Mouse (Mus musculus) kidney, postnatal 14 days (tissue): ENCODE measurements around the gene Tgfbr3.
A peak's percentile ranks its signal among the peaks of the same experiment; 100 is the strongest.

Experiments used
- DNase-seq: peaks from one replicate; pipeline ENCODE4 v3.0.0; 2022; ENCODE audit warnings: mixed read lengths

Gene Tgfbr3

DNA sequence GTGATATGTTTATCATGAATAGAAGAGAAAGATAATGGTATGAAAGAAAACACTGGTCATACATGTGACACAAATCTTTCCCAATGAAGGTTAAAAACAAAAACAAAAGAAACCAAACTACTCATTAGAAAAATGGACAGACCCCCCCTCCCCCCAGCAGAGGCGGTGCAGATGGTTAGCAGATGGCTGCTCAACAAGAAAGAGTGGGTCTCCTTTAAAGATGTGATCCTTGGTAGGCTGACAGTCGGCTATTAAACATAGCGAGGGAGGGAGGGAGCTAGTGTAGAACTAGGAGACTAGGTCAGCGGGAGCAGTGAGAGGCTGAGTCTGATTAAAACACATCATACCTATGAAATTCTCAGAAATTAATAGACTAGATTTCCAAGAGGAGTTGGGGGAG lies 186.5 kb downstream of the Tgfbr3 start:
- DNase-seq = no peak

DNA sequence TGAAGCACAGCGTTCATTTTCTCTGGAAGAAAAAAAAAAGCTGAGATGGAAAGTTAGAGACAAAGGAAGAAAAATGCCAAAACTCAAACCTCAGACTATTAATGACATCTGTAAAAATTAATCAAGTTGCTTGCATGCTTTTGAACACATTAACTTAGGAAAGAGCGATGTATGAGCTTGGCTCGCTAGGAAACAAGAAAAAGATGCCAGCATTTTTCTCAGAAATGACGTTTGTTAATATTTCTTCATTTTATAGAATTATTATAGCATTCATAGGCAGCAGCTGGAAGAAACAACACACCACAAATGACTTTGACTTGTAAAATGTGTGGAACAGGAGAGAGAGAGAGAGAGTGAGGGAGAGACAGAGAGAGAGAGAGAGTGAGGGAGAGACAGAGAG lies 187.7 kb downstream of the Tgfbr3 start:
- DNase-seq = no peak

DNA sequence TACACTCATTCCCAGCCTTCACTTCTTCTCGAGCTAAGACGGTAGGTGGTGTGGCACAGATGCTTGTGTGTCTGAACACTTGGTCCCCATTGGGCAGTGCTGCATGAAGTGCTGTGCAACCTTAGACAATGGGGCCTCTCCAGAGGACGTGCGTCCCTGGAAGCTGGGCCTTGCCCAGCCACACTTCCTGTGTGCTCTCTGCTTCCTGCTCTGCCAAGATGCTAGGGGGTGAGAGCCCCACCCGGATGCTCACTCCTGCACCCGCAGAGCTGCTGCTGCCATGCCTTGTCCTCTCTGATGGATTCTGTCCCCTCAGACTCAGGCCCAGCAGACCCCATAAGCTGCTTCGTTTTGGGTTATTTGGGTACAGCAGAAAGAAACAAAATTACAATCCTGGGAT lies 188.3 kb downstream of the Tgfbr3 start:
- DNase-seq = no peak

DNA sequence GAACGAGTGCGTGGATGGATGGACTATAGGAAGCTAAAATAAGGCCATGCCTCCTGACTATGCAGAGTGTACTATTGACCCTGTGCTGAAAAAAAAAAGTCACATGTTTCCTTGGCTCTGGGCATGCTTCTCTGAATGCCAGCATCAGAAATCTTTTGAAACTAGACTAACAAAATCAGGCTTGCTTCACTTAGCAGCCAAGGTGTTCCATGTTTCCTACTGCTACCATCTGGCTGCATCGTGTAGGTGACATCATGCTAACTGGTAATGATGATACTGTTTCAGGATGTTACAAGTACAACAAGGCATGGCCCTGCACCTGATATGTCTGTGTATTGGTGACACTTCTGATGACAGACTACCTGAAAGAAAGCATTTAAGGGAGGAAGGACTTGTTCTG lies 189.8 kb downstream of the Tgfbr3 start:
- no peak for DNase-seq

DNA sequence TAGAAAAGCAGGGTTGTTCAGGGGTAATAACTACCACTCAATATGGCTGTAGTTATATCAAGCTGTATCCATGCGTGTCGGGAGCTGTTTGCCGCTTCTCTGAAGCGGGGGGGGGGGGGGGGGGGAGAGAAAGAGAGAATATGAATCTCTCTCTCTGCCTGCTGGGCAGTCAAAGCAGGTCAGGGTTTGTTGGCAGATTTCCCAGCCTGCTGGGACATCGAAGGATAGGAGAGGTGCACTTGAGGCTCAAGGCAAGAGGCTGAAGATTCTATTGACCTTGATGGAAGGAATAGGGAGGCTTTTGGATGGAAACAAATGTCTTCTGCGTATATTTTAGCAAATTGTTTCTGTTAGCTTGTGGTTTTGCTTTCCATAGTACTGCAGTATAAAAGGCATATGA lies 190.4 kb downstream of the Tgfbr3 start:
- DNase-seq = peak; percentile 51

DNA sequence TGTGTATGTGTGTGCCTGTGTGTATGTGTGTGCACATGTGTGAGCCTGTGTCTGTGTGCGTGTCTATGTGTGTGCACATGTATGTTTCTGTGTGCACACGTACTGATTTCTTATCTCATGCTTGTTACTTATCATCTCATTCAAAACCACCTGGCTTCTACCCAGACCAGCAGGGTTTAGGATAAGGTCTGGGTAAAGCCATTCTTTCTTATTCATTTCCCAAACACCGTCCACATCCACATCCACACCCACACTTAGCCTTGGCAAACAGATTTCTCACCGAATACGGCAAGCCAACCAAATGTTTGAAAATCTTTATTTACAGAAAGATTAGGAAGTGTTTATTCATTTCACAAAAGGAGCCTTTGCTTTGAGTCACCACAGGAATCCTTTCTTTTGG lies 191.4 kb downstream of the Tgfbr3 start:
- DNase-seq = no peak

DNA sequence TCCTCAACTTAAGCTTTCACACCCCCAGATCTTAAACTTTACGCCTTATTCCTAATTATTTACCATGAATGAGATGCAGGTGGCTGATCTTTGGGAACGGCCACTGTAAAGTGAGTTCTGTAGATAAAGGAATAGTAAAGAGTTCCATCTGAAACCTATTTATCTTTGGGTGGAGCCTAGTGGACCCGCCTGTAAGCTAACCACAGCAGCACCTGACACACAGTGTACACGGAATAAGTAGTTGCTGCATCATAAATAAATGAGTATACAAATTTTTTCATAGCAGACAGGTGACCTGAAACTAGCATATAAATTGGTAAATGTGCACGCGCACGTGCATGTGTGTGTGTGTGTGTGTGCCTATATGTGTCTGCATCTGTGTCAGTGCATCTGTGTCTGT lies 192.1 kb downstream of the Tgfbr3 start:
- DNase-seq = no peak

DNA sequence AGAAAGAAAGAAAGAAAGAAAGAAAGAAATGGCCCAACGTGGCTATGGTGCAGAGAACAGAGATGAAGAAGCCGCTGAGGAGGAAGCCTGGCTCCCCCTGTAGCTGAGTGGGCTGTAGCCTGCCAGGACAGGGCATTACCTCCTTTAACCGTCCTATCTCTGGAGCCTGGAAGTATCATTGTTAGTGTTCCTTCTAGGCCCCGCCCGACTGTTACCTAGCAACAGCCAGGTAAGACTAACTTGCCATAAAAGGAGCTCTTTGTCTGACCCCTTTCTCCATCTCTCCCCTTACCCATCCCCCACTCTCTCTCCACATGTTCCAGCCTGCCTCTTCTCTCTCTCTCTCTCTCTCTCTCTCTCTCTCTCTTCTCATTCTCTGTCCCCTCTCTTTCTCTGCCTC lies 195.2 kb downstream of the Tgfbr3 start:
- no peak for DNase-seq

DNA sequence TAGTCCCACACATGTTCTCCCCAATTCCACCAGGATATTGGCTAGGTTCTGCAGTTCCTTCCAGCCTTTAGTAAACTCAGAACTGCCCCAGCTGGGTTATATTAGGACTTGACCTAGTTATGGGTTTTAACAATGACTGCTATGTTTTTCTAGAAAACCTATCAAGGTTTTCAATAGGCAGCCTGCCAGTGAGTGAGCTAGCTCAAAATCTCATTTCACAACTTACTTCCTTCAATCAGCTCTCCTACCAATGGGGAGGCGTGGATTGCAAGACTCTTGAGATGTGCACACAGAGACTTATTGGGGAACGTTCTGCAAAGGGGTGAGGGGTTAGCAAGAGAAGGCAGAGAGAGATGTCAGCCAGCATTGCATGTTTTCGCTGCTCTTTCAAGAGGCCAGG lies 196.2 kb downstream of the Tgfbr3 start:
- DNase-seq = no peak

DNA sequence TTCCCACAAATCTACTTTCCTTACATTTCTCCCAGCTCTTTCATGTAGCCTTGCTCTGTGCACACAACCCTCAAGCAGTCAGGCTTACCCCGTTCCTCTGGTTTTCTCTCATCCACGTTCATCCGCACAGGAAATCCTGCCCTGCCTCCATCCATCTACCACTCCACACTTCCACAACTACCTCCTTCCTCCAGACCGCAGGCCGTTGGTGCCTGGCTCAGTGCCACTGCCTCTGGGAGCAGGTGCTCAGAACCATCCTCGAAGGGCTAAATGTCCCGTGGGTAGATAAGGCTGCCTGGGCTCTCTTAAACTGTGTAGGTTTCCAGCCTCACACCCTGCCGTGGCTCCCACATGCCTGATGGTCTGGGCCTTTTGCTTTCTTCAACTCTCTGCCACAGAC lies 197.3 kb downstream of the Tgfbr3 start:
- no peak for DNase-seq

DNA sequence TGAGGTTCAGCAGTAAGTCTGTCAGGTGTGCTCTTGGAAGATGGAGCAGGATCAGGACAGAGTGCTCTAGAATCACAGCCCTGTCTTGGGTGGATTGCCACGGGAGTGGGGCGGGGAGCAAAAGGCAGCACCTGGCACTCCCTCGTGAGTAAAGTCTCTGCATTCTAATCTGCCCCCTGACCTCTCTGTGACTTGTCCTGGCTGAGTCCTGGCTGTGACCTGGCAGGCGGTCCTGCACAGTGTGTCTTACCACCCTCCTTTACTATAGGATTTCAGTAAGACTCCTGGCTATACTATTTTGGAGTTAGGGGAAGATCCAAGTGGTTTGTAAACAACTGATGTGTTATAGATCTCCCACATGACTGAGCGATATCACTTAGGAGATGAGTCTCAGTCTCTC lies 199.5 kb downstream of the Tgfbr3 start:
- no peak for DNase-seq

DNA sequence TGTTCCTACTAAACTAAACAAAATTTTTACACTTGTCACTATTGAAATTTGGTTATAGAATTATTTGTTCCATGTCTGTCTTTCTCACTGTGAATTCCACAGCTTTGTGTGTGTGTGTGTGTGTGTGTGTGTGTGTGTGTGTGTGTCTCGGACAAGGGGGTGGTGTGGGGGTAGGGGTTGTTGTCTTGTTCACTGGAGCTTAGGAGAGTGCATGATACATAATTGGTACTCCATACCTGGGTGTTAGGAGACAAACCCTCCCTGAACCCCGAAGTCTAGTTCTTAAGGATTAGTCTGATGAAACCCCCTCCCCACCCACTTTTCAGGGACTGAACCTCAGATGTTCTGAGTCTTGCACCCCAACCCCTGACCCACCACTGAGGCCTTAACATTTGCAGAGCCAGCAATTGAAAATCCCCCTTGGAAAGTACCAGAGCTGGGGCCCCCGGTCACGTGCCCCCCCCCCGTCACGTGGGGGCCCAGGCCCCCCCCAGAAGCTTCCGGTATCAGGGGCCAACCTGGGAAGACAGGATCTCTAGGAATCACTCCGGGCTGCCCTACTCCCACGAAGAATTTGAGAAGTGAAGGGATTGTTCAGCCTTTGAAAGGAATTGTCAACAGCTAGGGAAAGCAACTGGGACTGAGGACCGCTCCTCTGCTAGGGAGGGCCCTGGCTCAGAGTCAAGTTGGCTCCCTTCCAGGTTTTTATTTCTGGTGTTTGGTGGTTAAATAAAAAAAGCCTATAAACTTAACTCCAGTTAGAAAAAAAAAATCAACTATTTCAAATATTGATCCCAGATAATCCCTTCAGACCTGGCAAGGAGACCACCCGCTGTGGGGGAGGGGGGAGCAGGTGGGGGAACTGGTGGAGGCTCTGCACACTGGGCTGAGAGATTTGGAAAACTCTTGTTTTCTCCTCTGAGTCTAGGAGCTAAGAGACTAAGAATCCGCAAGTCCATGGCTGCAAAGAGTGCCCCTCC lies 201.3 kb downstream of the Tgfbr3 start:
- peak; percentile 91 for DNase-seq

DNA sequence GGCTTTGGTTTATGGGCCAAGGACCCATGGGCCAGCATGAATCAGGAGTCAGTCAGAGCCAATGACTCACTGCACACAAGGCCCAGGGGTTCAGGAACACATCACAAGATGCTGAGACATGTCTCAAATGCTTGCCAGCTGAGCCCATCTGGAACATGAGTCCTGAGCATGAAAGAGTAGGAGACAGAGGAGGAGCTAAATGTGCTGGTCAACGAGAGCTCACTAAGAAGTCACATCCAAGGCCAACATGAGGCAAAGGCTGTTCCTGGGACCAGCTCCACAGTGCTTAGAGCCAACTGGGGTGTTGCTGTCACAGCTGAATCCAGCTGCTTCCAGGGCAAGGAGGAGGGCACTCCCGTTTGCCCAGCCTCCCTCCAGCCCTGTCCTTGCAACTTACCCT lies 202.1 kb downstream of the Tgfbr3 start:
- peak; percentile 78 for DNase-seq

DNA sequence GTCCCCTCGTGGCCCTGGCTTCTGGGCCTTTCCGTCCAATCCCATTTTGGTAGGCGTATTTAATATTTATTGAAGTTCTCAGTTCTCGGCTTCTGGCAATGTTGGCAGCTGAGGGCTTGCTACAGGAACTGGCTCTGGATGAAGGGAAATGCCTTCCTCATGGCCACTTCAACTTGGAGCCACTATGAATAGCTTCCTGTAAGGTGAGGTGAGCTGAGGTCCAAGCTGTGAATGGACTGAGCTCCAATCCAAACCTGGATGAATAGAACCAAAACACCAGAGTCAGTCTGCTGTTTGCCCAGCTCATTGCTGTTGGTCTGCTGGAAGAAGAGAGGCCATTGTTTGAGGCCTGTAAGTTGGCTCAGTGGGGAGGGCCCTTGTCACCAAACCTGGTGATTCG lies 203.3 kb downstream of the Tgfbr3 start:
- no peak for DNase-seq

DNA sequence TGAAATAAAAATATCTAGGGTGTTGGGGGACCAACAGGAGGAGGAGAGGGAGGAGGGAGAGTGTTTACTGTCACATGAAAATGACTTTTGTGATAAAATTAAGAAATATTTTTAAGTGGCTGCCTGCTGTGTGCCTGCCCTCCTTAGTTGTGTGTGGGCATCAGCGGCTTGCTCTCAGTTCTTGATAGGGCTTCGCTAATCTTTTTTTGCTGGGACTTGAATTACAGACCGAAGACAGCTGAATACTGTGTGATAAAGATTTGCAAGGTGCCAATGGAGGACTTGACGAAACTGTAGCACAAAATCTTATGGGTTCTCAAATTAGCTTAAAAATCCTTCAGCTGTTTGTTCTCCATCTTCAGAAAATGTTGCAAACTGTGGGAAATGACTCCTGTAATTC lies 205.0 kb downstream of the Tgfbr3 start:
- DNase-seq = no peak

DNA sequence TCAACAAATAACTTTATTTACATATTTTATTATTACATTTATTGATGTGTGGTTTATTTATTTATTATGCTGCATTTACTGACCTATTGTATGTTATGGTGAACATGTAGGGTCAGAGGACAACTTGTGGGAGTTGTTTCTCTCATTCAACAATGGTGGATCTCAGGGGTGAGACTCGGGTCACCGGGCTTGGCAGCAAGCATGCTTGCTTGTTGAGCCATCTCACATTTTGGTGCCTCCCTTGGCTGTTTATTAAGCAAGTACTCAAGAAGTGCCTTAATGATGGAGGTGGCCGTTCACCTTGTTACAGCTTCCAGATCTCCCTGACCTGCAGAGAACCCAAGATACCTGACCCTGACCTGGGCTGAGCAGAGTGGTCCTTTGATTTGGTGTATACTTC lies 207.4 kb downstream of the Tgfbr3 start:
- DNase-seq = no peak

DNA sequence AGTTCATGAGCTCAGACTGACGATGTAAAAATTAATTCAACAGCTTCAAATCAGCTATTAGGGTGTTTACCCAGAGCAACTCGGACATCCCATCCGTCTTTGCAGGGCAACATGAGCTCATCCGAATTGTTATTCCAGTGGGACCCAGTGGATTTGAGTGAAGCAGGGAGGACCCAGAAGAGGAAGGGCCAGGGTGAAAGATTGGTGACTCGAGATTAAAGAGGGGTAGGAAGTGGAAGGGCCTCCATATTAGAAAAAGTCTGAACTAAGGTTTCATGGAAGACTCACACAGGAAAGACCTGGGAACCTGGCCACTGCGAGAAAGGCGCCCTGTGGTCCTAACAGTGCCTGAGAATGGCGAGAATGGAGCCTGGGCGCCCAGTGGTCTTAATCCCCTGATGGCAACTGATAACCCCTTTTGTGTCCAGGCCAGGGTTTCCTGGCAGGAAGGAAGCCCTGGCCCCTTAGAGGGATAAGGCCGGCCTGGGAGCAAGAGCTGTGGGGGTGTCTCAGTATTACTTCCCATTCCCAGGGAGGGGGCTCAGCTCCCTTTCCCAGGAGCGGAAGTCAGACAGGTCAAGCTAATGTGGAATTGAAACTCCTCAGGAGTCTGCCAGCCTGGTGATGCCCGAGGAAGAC lies 208.3 kb downstream of the Tgfbr3 start:
- DNase-seq = no peak

DNA sequence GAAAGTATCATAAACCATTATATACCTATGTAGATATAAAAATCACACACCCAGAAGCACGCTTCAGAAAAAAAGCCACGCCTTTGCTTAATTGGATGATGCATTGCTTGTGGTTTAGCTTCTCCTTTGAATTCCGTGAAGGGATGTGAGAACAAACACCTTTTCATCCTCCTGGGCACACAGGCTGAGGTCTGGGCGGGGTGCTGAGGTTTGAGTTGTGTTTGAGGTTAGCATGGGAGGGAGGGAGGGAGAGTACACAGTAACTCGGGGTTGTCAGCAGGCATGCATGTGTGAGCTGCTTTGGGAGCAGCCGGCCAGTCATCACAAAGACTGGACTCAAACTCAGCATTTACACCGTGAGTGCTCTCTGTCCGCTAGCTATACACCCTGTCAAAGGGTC lies 209.5 kb downstream of the Tgfbr3 start:
- DNase-seq = no peak

DNA sequence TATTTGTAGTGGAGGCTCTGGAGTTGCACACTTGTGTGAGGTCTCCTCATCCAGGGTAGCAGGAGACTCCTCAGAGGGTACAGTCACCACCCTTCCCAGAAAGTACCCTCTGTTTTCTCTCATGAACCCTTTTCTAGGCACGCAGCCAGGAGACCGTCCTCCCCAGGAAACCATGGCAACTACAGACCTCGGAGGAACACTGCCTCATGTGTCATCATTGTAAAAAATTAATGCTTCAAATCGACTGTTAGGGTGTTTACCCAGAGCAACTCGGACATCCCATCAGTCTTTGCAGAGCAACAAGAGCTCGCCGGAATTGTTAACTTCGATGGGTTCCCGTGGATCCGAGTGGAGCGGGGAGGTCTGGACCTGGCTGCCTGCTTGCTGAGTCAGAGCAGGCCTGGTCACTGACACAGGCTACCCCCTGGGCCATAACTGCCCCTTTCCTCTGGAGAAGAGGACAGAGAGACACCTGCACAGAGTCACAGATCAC lies 210.2 kb downstream of the Tgfbr3 start:
- peak; percentile 58 for DNase-seq

DNA sequence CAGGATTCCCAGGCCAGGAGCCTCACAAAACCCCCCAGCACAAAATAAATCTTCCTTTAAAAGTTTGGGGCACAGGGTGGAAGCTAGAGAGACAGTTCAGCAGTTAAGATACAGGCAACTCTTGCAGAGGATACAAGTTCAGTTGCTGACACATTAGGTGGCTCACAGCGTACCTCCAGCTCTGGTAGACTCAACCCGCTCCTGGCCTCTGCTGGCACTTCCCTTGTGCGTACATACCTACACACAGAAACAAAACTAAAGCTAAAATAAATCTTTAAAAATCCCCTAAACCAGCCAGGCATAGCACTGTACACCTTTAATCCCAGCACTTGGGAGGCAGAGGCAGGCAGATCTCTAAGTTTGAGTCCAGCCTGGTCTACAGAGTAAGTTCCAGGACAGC lies 211.1 kb downstream of the Tgfbr3 start:
- DNase-seq = no peak

DNA sequence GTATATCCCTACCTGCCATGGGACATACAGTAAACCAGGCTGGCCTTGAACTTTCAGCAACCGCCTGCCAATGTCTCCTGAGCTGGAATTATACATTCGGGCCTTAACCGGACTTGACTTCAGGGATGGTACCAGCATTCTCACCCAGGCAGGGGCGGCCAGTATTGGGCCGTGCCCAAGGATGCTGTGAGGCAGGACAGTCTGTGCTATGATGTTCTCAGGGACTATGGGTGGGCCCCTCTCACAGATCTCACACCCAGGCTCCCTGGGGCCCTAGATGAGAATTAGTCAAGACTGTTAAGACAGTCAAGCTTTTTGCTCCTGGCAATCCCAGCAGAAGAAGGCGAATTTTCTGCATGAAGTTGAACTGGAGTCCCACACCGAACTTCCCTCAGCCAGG lies 211.5 kb downstream of the Tgfbr3 start:
- DNase-seq = no peak

DNA sequence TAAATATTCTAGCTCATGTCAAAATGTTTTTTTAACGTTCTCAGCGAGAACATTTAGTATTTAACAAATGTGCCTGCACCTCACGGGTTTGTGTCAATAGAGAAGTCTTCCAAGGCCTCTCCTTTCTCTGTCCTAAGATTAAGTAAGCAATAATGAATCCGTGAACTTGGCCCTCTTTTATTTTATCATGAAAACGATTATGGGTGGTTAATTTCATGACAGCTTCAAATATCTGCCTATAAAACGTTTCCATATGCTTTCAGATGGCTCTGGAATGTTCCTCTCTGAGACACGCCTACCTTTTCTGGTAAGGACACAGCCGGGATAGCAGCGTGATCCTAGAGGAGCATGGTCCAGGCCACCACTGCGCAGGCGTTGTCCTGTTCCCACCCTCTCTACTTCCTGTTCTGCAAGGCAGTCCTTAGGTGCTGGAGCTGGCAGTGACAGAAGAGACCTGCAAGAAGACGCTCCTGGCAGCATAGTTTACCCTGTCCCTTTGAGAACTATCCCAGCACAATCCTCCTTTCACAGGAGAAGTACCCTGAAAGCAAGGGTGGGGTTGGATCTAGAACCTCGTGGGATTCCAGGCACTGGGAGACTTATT lies 214.3 kb downstream of the Tgfbr3 start:
- DNase-seq = no peak

DNA sequence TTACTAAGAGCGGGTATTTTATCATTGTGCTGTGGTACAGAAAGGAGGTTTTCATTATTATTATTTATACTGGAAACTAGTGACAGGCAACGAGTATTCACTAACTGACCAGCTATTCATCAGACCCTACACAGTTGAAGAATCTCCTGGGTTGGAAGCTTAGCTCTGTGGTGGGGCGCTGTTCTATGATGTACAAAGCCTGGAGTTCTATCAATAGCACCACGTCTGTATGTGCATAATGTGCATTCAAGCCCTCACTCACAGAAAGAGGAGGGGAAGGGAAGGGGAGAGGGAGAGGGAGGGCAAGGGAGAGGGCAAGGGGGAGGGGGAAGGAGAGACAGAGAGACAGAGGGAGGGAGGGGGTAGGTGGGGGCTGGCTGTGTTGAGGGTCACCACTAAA lies 215.1 kb downstream of the Tgfbr3 start:
- no peak for DNase-seq

DNA sequence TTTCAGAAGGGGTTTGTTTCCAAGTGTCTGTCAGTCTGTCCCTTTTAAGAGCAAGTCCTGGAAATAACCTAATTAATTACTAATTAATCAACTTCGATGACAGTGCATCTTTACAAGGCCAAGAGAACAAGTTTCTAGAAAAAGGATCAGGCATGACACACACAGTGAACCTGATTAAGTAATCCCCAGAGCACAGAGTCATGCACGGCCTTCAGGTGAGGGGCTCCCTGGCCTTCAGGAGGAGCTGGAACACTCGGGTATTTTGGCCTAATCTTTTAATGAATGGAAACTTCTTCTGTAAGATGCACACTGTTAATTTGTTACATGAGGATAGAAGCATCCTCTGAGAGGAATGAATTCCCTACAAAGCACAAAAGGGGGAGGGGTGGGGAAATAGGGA lies 215.9 kb downstream of the Tgfbr3 start:
- DNase-seq = no peak
